Mouse (Mus musculus): ENCODE measurements at regions not wholly inside any gene's neighbourhood (a gene's known extent, or its start where the extent isn't known, plus 50 kb on each side); places are given as distances from the start of the nearest gene placed in this dataset.

DNA sequence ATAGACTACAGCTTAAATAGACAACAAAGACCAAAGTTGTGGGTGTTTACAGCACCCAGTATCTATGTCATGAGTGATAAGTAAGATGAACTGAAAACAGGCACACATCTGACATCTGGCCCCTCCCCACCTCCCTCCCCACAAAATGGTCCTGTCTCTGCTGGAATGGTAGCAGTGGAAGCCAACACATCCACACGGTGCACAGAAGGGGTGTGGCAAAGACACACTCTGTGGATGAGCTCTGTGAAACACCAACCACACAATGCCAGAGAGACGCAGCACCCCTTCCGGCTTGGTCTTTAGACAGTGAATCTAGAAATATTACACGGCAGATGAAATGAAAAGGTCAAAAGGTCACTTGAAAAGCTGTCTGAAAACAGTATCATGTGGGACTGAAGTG lies 85.6 kb downstream of the Fgf18 start:
- no peak for DNase-seq

DNA sequence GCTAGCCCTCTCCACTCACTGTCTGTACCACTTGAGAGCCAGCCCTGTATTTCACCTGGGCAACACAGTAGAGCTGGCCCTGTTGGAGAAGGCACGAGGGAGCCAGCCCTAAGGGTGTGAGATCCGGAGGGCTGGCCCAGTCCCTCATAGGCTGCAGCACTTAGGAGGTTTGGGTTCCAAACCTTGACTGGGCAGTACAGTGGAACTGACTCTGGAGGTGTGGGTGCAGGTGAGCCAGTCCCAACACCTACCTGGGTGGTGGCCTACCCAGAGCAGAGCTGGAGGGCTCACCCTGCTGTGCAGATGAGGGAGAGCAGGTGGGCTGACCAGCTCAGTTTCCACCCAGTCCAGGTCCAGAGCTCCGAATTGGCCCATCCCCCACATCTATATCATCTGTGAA lies 86.8 kb downstream of the Fgf18 start:
- no peak for DNase-seq

DNA sequence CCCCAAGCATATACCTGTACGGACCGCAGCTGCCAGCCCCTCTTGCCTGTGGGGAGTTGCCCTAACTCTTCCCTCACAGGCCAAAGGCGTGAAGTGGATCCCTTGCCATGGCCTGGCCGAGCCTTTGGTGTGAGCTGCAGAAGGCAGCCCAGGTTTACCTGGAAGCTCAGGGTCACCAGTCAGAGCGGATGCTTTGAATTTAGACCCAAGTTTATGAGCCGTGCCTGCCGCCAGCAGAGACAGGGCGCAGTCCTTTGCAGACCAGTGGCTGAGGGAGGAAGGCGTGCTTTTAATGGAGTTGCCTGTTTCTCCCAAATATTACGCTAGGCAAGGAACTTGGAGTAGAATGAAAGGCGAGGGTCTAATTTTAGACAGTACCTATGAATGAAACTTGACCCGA lies 97.0 kb downstream of the Fgf18 start:
- DNase-seq, result no peak

DNA sequence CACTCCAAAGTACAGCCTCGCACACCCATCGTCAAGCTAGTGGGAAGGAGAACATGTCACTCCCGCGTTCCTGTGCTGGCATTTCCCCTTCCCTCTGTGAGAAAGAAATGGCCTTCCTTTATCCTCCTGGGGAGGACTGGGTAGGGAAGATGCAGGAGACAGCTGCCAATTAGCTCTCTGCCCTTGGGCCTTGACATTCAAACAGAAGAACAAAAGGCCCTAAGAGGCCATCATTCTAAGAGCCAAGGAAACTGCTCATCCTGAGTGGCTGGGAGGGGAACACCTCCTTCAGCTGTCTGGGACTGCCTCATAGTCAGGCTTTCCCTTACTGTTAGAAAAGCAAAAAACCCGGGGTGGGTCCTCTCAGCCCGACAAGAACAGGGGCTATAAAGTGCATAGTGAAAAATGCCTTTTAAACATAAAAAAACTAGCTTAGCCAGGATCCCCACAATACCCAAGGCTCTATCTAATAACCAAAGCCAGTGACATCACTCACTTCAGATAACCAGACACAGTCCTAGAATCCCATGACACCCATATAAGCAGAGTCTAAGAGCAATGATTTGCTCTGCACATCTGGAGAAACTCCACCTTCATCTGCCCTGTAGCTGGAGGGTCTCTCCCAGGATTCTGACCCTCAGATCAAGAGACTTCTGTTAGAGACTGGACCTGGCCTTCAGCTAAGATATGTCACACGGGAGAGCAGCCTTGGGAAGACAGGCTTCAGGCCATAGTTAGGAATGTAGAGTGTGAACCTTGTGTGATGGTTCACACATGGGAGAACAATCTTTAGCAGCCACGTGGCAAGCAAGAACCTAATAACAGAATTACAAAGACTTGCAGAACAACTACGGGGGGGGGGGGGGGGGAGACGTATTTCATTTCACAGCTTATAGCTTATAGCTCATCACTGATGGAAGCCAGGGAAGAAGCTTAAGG lies 107.1 kb downstream of the Fgf18 start:
- DNase-seq, result no peak

DNA sequence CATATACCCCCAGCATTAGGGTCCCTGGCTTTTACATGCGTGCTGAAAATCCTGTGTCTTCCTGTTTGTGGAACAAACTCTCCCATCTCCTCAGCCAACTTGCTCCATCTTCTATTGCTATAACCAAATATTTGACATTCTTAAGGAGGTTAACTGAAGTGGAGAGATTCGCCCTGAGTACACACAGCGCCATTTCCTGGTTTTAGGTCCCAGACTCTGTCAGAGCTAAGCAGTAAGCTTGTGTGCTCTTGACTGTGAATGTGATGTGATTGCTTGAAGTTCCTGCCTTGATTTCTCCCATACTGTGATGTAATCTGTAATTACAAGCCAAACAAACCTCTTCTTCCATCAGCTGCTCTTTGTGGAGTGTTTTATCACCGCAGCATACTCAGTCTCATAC lies 110.8 kb downstream of the Fgf18 start:
- no peak for DNase-seq

DNA sequence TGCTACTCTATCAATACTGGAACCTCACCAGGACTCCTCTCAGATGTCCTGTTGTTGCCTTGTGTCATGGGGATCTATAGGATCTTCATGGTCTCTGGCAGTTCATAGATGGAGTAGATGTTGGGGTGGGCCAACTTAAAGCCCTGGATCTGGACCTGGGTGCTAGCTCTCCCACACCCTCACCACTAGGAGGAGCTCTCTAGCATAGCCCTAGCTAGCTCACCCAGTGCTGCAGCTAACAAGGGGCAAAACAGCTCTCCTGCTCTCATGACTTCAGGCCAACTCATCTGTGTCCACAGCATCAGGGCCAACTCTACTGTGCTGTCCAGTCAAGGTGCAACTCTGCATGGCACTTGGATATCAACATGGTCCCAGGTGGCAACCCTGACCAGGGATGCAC lies 118.3 kb downstream of the Fgf18 start:
- DNase-seq, result no peak

DNA sequence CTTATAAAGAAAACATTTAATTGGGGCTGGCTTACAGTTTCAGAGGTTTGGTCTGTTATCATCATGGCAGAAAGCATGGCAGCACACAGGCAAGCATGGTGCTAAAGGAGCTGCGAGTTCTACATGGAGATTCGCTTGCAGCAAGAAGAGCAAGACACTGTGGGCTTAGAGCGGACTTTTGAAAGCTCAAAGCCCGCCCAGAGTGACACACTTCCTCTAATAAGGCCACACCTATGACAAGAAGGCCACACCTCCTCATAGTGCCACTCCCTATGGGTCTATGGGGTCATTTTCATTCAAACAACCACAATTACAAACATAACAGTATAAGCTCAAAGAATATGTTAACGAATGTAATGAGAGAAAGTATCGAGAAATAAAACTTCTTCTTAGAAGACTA lies 120.1 kb downstream of the Fgf18 start:
- no peak for DNase-seq

DNA sequence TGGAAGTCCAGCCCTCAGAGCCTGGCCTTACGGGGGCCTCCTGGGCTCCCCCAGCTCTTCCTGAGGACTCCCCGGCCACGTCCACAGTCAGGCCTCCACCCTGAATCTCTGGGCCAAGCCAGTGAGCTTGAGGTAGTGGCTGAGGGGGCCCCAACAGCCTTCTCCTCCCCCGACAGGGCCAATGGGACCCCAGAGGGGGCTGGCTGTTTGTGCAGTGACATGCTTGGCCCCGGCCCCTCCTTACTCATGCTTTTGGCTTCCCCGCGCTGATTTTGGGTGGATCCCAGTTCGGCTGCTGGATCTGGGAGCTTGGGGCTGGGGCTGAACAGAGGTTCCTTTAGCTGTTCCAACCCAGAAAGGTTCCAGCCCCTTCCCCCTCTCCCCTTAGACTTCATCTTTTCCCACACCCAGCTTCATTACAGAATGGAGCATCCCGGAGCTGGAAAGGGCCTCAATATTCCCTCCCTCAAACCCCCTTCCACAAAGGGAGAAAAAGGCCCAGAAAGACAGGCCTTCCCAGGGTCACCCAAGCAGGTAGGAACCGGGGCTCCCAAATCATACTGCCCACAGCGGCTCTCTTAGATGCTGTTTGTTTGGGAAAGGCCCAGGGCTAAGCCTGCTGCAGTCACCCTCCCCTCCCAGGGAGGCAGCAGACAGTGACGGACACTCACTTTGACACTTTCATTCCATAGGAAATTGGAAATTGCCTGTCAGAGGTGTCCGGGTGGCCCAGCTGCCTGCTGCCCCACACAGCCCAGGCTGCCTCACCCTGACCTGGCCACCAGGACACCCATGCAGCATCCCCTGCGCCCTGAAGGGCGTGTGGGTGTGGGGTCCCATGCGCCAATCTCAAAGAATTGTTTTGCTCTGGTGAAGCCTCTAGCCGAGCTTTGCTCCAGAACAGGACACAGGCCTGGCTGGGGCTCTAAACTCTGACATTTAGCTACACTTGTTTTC lies 133.7 kb downstream of the Fgf18 start:
- peak; percentile 75 for DNase-seq

DNA sequence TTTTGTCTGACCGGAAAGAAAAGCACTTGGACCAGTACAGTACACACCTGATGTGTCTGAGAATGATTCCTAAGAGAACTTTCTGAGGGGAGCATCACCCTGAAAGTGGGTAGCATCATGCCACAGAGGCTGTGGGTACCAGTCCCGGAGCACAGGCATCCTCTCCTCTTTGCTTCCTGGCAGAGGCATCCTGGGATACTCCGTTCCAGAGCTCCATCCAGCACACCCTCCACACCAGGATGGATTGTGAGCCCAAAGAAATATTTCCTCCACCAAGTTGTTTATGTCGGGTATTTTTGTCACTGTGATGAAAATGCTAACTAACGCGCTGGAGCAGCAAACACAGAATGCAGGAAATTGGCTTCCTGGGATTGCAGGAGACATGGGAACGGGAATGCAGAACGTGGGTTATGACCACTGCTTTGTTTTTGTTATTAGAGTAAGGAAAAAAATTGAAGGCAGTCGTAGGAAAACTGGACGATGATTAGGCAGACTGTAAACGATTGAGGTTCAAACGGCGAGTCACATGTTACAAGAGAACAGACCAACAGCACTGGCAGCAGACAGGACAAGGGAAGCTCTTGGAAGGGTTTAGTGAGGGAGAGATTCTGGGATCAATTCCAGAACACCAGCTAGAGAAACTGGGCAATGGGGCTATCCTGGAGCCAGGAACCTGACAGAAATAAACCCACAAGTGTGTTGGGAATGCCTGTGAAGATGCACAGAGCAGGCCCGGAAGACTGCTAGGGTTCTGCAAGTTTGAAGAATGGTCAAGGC lies 134.6 kb downstream of the Fgf18 start:
- no peak for DNase-seq

DNA sequence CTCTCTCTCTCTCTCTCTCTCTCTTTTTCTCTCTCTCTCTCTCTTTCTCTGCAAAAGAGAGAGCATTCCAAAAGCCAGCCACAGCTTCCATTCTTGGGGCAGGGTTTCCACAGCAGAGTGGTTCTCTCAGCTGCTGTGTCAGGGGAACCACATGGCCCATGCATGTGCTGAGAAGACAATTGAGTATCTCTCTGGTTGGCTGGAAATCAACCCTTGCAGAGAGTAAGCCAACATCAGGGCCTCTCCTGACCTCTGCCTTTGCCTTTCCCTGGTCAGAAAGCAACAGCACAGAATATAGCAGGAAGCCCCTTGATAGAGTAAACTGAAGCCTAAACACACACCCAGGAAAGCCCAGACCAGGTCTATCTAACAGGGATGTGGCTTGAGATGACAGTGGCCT lies 138.6 kb downstream of the Fgf18 start:
- no peak for DNase-seq

DNA sequence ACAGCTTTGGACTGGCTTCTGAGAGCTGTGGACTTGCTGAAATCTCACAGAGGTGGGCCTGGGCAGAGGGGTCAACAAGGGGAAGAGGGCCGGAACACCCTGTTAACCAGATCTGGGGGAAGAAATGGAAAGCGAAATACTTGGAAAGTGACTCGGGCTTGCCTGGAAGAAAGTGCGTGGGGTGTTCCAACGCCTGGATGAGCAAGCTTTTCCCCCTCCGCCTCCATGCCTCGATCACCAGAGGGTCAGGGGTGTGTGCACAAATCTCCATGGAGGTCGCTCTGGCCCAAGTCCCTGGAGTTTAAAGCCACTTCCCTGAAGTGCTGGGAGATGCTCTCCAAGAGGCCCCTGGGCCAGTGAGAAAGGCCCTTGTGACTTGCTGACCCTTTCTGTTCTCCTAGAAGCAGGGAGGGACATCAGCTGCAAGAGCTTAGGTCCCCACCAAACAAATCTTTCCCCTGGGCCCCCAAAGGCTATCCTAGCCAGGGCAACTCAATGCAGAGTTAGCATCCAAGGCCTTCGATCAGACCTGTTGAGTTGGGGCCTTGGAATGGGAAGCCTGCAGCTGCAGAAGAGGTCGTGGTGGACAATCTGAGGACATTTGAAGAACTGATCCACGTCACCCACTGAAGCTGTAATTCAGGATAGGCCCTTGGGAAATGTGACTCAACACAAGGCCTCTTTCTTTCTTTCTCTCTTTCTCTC lies 139.2 kb downstream of the Fgf18 start:
- DNase-seq, result no peak

DNA sequence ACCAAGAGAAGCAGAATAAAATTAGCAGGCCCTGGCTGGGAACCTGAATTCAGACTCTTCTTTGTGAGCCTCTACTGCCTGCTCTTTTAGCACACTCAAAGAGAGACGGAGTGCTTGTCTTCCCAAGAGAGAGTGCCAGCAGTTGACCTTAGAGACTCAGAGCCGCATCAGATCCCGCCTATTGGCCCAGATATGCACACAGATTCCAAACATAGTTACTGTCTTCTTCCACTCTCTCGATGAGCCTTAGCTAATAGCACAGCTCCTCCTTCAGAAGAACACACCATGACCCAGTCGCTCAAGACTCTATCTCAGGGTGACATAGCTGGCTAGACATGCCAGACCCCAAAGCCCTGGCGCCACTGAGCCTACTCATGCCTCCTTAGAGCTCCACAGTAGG lies 139.8 kb downstream of the Fgf18 start:
- DNase-seq, result no peak

DNA sequence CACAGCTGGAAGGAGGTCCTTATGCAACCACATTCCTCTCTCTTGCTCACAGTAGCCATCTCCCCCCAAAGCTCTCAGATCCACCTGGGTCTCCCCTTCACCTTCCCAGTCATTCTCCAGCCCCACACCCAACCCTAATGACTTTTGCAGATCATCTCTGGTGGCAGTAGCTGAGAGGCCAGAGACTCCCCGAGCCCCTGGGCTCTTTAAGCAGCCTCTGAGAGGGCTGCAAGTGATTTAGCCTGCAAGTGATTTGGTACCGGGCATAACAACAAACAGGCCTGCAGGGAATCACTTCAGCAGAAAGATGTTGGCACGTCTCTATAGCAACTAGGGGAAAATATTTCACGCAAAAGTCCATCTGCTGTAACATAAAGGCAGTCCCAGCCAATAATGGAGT lies 142.0 kb downstream of the Fgf18 start:
- no peak for DNase-seq

DNA sequence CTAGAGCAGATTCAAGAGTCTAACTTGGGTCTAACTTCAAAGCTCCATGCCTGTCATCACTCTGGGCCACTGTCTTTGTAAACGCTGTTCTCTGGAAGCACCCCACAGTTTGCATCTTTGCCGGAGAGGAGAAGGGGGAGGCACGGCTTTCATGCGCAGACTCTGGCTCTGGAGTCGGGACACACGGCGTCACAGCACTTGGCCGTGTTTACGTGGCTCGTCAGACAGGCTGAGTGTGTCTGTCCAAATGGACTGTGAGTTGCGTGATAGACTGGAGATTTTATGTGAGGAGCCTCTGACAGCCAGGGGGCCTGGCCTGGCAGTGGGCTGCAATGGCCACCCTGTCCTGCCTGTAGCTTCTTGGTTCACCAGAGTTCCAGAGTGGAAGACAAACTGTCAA lies 142.6 kb downstream of the Fgf18 start:
- DNase-seq, result no peak

DNA sequence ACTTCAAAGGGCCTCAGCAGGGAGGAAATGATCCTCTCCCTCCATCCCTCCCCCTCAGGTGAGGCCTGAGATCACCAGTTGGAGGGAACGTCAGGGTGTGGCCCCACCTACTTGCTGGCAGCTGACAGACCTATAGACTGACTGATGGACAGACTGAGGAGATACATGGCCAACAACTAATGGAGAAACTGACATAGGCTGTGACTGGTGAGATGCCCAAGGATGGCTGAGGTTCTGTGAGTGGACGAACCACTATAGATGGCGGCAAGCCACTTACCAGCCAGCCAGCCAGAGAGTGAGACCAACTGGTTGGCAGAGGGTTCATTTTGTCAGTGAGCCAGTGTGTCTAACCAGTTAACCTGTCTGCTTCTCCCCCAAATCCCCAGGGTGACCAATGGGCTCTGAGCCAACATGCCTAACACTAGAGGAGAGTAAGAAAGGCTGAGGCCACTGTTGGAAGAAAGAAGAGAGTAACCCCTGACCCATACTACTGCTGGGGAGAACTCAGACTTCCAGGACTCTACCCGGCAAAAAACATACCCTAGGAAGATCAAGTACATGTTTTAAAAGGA lies 147.4 kb downstream of the Fgf18 start:
- DNase-seq, result no peak

DNA sequence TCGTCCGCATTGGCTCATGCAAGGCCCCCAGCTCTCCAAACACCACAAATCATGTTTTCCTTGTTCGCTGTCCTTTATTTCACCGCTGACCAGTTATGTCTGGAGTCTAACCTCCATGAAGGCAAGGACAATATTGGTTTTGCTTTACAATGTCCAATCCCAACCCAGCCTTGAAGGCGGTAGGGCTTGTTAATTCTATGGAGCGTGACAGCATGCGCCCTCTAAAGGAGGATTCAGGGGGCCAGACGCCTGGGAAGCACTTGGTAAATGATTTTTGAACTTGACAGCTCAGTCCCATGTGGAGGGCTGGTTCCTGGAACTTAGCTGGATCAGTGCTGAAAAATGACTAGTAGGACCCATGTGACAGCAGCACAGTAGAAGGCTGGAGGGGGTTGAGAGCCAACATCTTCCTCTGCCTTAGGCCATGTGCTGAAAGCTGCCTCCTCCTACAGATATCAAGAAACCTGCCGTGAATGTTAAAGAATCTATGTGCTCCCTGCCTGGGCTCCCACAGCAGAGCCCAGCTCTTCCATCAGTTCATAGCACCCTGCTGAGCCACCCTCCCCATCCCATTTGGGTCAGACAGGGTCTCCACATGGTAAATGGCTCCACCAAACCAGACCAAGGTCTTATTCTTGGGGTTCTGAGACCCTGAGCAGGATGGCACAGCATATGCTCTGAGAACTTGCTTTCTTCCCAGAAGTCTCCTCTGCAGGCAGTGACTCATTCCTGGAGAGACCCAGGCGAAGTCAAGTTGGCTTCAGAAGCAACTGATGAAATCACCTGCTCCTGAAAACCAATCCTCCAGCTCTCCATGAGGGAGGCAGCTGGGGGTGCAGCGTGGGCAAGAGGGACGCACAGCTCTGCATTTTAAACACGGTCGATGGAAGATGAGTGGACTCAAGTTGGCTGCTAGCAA lies 148.3 kb downstream of the Fgf18 start:
- no peak for DNase-seq

DNA sequence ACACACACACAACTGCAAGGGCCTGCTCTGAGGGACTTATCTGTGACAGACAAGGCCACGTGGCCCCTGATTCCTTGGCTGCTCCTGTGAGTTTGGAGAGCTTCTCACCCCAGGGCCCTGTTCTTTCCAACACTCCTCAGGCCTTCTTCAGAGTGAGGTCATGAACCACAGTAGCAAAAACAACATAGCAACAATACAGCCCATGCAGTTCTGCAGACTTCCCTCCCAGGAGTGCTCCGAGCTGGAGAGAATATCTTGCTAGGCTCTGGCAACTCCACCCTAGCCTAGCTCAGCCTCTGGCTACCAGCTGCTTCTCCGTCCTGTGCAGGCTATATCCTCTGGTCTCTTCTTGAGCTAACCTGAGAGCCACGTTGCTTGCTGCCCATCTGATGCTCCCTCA lies 152.8 kb downstream of the Fgf18 start:
- no peak for DNase-seq

DNA sequence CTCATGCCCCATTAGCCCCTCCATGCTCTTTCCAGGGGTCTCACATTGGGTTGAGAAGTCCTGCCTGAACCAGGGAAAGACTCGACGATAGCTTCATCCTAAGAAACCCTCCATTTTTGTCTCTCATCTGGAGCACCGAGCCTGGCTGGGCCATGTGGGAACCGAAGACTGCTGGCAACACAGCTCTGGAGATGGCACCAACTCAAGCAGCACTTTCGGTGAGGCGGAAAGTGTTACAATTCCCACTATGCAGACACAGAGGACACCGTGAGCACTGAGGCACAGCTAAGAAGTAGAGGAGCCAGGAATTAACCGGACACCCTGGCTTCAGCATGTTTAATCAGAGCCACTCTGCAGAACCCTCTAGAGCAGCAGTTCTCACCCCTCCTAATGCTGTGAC lies 153.8 kb downstream of the Fgf18 start:
- no peak for DNase-seq

DNA sequence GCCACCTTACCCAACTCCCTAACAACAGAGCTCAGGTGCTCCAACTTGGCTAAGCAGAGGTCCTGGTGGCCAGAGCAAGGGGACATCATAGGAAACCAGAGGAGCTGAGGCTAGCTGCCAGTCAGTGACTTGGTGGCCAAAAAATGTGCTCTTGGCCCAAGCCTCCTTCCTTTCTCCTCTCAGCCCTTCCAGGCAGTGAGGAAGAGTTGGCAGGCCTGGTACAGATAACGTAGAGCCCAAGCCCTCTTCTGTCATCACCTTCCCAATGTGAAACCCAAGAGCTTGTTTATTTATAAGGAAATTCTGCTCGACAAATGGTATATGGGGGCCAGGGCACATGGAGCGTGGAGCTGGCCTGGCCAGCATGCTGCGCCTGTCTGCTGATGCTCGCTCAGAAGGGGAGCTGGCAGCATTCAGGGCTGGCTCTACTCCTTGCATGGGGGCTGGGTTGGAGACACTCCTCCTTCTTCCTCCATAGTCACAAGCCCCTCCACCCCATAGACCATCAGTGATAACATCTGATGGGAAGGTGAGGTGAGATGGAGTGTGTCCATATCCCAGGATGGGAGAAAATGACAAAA lies 156.1 kb downstream of the Fgf18 start:
- no peak for DNase-seq

DNA sequence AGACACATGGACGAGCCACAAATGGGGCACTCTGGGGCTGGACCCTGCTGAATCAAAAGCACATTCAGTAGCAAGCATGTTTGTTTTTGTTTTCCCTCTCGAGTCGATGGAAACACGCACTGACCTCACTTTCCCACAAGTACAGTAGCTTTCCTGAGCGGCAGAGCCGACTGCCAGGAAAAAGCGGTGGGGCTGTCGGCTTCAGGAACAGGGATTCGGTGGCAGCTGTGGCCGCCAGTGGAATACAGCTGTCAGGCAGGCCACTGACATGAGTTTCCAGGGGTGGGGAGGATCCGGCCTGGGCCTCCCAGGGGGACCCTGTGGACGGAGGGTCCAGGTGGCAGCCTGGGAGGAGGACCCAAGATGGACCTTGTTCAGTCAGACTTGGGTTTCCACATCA lies 157.0 kb downstream of the Fgf18 start:
- DNase-seq, result no peak
